Mouse (Mus musculus): ENCODE data around the gene Foxp1.

- no peak for TF ChIP-seq CTCF (IDR thresholded peaks at IDR 0.05; ENCODE audit: borderline replicate concordance, control insufficient read depth, extremely low read depth, insufficient read depth, low read length, poor library complexity)
- TF ChIP-seq POLR2A (IDR thresholded peaks at IDR 0.05; ENCODE audit: control insufficient read depth, extremely low read depth, insufficient read depth, low read length, poor library complexity): no peak
These were observed 422.2 kb downstream of the Foxp1 start for GRCm38 (mm10) chr6:99100331-99100730.
